Mouse (Mus musculus): ENCODE results near the gene Rab11fip3. TPM values are rescaled to one million over a fixed set of nuclear protein-coding genes. Genes with fewer than 3 reads are reported as not detected.

Rab11fip3 gene
- total and polyA plus RNA-seq, 3 experiments, result 3.0 to 13.9 (median 9.3) TPM

- H3K4me3 ChIP-seq (ENCODE audit: low read depth, low read length), result no peak overlapping the region
- ATAC-seq (ENCODE audit: extremely low read depth, insufficient number of reproducible peaks, low FRiP score, poor library complexity, severe bottlenecking), result no peak
Observed at GRCm38 (mm10) chr17:25954671-25955070, 114.7 kb downstream of the Rab11fip3 start.

GRCm38 (mm10) chr17:25953161-25953560 is 116.2 kb downstream of the Rab11fip3 start:
- peaks cover 38% of the 10 kb centered on the region for H3K27me3 ChIP-seq (ENCODE audit: insufficient read depth, low read length)

More at GRCm38 (mm10) chr17:25954671-25955070, 114.7 kb downstream of the Rab11fip3 start:
- TF ChIP-seq GATA1 (IDR thresholded peaks at IDR 0.05; ENCODE audit: borderline replicate concordance, low read length) (no peak), GATA2 (IDR thresholded peaks at IDR 0.05; ENCODE audit: borderline replicate concordance, low read depth, low read length) (no peak), CTCF (IDR thresholded peaks at IDR 0.05; ENCODE audit: low read depth, low read length) (no peak), POLR2AphosphoS5 (IDR thresholded peaks at IDR 0.05; ENCODE audit: insufficient replicate concordance, low read depth, low read length) (no peak), TAL1 (conservative IDR thresholded peaks at IDR 0.05; ENCODE audit: low read depth, low read length) (no peak)
- Histone ChIP-seq H3K9me3 (replicated peaks) (peaks cover 5% of the 10 kb centered on the region), H3K27me3 (ENCODE audit: insufficient read depth, low read length) (peaks cover 38% of the 10 kb centered on the region), H3K4me1 (ENCODE audit: insufficient read depth, low read depth, low read length) (peaks cover 30% of the 10 kb centered on the region), H3K36me3 (replicated peaks) (peaks cover 38% of the 10 kb centered on the region)
- DNase-seq (ENCODE audit: low spot score), result no peak

GRCm38 (mm10) chr17:25951803-25952623 is 117.3 kb downstream of the Rab11fip3 start, which contains the start of gene A930017K11Rik:
TSS of gene A930017K11Rik (minus strand) at chr17:25952565.
- peaks cover 38% of the 10 kb centered on the region for H3K4me1 ChIP-seq (ENCODE audit: insufficient read depth, low read depth, low read length)
- ATAC-seq (ENCODE audit: extremely low read depth, insufficient number of reproducible peaks, low FRiP score, poor library complexity, severe bottlenecking), result no peak
- H3K27me3 ChIP-seq (ENCODE audit: insufficient read depth, low read length), result peaks cover 38% of the 10 kb centered on the region
- peak within 1 kb of the TSS; percentile 38; the same call in 1 of the 2 replicates for H3K4me3 ChIP-seq (ENCODE audit: low read depth, low read length)
- DNase-seq (ENCODE audit: low spot score), result no peak
- H3K9me3 ChIP-seq (replicated peaks), result peaks cover 5% of the 10 kb centered on the region
- TF ChIP-seq POLR2AphosphoS5 (IDR thresholded peaks at IDR 0.05; ENCODE audit: insufficient replicate concordance, low read depth, low read length) (no peak), CTCF (IDR thresholded peaks at IDR 0.05; ENCODE audit: low read depth, low read length) (no peak), GATA1 (IDR thresholded peaks at IDR 0.05; ENCODE audit: borderline replicate concordance, low read length) (no peak), GATA2 (IDR thresholded peaks at IDR 0.05; ENCODE audit: borderline replicate concordance, low read depth, low read length) (no peak), TAL1 (conservative IDR thresholded peaks at IDR 0.05; ENCODE audit: low read depth, low read length) (no peak)
- peaks cover 11% of the 10 kb centered on the region for H3K36me3 ChIP-seq (replicated peaks)

More at GRCm38 (mm10) chr17:25953161-25953560, 116.2 kb downstream of the Rab11fip3 start:
- ATAC-seq (ENCODE audit: extremely low read depth, insufficient number of reproducible peaks, low FRiP score, poor library complexity, severe bottlenecking) (no peak), DNase-seq (ENCODE audit: low spot score) (no peak)
- peaks cover 28% of the 10 kb centered on the region for H3K4me1 ChIP-seq (ENCODE audit: insufficient read depth, low read depth, low read length)
- H3K4me3 ChIP-seq (ENCODE audit: low read depth, low read length), result no peak overlapping the region
- H3K36me3 ChIP-seq (replicated peaks), result peaks cover 22% of the 10 kb centered on the region
- H3K9me3 ChIP-seq (replicated peaks), result peaks cover 5% of the 10 kb centered on the region
- TF ChIP-seq TAL1 (conservative IDR thresholded peaks at IDR 0.05; ENCODE audit: low read depth, low read length), result no peak
- no peak for TF ChIP-seq POLR2AphosphoS5 (IDR thresholded peaks at IDR 0.05; ENCODE audit: insufficient replicate concordance, low read depth, low read length)
- TF ChIP-seq CTCF (IDR thresholded peaks at IDR 0.05; ENCODE audit: low read depth, low read length), result no peak
- no peak for TF ChIP-seq GATA1 (IDR thresholded peaks at IDR 0.05; ENCODE audit: borderline replicate concordance, low read length)
- no peak for TF ChIP-seq GATA2 (IDR thresholded peaks at IDR 0.05; ENCODE audit: borderline replicate concordance, low read depth, low read length)

- H3K4me3 ChIP-seq (ENCODE audit: low read depth, low read length), result peak overlapping the region; percentile 38; the same call in 1 of the 2 replicates
- peaks cover 45% of the 10 kb centered on the region for H3K4me1 ChIP-seq (ENCODE audit: insufficient read depth, low read depth, low read length)
Observed at GRCm38 (mm10) chr17:25951225-25951802, 118.0 kb downstream of the Rab11fip3 start.

GRCm38 (mm10) chr17:25950706-25951105 is 118.6 kb downstream of the Rab11fip3 start:
- no peak for DNase-seq (ENCODE audit: low spot score)
- Histone ChIP-seq H3K9me3 (replicated peaks) (peaks cover 5% of the 10 kb centered on the region), H3K4me3 (ENCODE audit: low read depth, low read length) (peak overlapping the region; percentile 38; the same call in 1 of the 2 replicates), H3K36me3 (replicated peaks) (peaks cover 3% of the 10 kb centered on the region), H3K4me1 (ENCODE audit: insufficient read depth, low read depth, low read length) (peaks cover 51% of the 10 kb centered on the region), H3K27me3 (ENCODE audit: insufficient read depth, low read length) (peaks cover 38% of the 10 kb centered on the region)
- TF ChIP-seq TAL1 (conservative IDR thresholded peaks at IDR 0.05; ENCODE audit: low read depth, low read length) (no peak), GATA1 (IDR thresholded peaks at IDR 0.05; ENCODE audit: borderline replicate concordance, low read length) (no peak), POLR2AphosphoS5 (IDR thresholded peaks at IDR 0.05; ENCODE audit: insufficient replicate concordance, low read depth, low read length) (no peak), GATA2 (IDR thresholded peaks at IDR 0.05; ENCODE audit: borderline replicate concordance, low read depth, low read length) (no peak), CTCF (IDR thresholded peaks at IDR 0.05; ENCODE audit: low read depth, low read length) (no peak)
- no peak for ATAC-seq (ENCODE audit: extremely low read depth, insufficient number of reproducible peaks, low FRiP score, poor library complexity, severe bottlenecking)

More at GRCm38 (mm10) chr17:25951225-25951802, 118.0 kb downstream of the Rab11fip3 start:
- Histone ChIP-seq H3K36me3 (replicated peaks) (peaks cover 5% of the 10 kb centered on the region), H3K27me3 (ENCODE audit: insufficient read depth, low read length) (peaks cover 38% of the 10 kb centered on the region), H3K9me3 (replicated peaks) (peaks cover 5% of the 10 kb centered on the region)
- ATAC-seq (ENCODE audit: extremely low read depth, insufficient number of reproducible peaks, low FRiP score, poor library complexity, severe bottlenecking) (no peak), DNase-seq (ENCODE audit: low spot score) (no peak)
- TF ChIP-seq CTCF (IDR thresholded peaks at IDR 0.05; ENCODE audit: low read depth, low read length), result no peak
- no peak for TF ChIP-seq GATA1 (IDR thresholded peaks at IDR 0.05; ENCODE audit: borderline replicate concordance, low read length)
- TF ChIP-seq TAL1 (conservative IDR thresholded peaks at IDR 0.05; ENCODE audit: low read depth, low read length), result no peak
- TF ChIP-seq GATA2 (IDR thresholded peaks at IDR 0.05; ENCODE audit: borderline replicate concordance, low read depth, low read length), result no peak
- no peak for TF ChIP-seq POLR2AphosphoS5 (IDR thresholded peaks at IDR 0.05; ENCODE audit: insufficient replicate concordance, low read depth, low read length)

GRCm38 (mm10) chr17:25949981-25950380 is 119.4 kb downstream of the Rab11fip3 start:
- no peak for ATAC-seq (ENCODE audit: extremely low read depth, insufficient number of reproducible peaks, low FRiP score, poor library complexity, severe bottlenecking)
- DNase-seq (ENCODE audit: low spot score), result no peak
- TF ChIP-seq CTCF (IDR thresholded peaks at IDR 0.05; ENCODE audit: low read depth, low read length), result no peak
- TF ChIP-seq POLR2AphosphoS5 (IDR thresholded peaks at IDR 0.05; ENCODE audit: insufficient replicate concordance, low read depth, low read length), result no peak
- TF ChIP-seq GATA1 (IDR thresholded peaks at IDR 0.05; ENCODE audit: borderline replicate concordance, low read length), result no peak
- no peak for TF ChIP-seq GATA2 (IDR thresholded peaks at IDR 0.05; ENCODE audit: borderline replicate concordance, low read depth, low read length)
- no peak for TF ChIP-seq TAL1 (conservative IDR thresholded peaks at IDR 0.05; ENCODE audit: low read depth, low read length)
- Histone ChIP-seq H3K27me3 (ENCODE audit: insufficient read depth, low read length) (peaks cover 38% of the 10 kb centered on the region), H3K4me1 (ENCODE audit: insufficient read depth, low read depth, low read length) (peaks cover 59% of the 10 kb centered on the region), H3K4me3 (ENCODE audit: low read depth, low read length) (no peak overlapping the region), H3K9me3 (replicated peaks) (peaks cover 5% of the 10 kb centered on the region), H3K36me3 (replicated peaks) (no peaks in the 10 kb centered on the region)
